Mouse (Mus musculus): Measurements from ENCODE around the gene Klc1. TPM values are rescaled to one million over a fixed set of nuclear protein-coding genes. Genes with fewer than 3 reads are reported as not detected.

The Klc1 gene
- total RNA-seq, 1 experiment from 2014 or later = 142 TPM

- ATAC-seq (replicated peaks; ENCODE audit: insufficient number of reproducible peaks, low FRiP score, low TSS enrichment, poor library complexity, severe bottlenecking) = no peak
Measured at GRCm38 (mm10) chr12:111798493-111798892, 39.8 kb downstream of the Klc1 start.

- no peak for ATAC-seq (replicated peaks; ENCODE audit: insufficient number of reproducible peaks, low FRiP score, low TSS enrichment, poor library complexity, severe bottlenecking)
Measured at GRCm38 (mm10) chr12:111800459-111801183, 42.0 kb downstream of the Klc1 start.

GRCm38 (mm10) chr12:111803538-111803937 is 44.9 kb downstream of the Klc1 start:
- ATAC-seq (replicated peaks; ENCODE audit: insufficient number of reproducible peaks, low FRiP score, low TSS enrichment, poor library complexity, severe bottlenecking) = no peak

DNA sequence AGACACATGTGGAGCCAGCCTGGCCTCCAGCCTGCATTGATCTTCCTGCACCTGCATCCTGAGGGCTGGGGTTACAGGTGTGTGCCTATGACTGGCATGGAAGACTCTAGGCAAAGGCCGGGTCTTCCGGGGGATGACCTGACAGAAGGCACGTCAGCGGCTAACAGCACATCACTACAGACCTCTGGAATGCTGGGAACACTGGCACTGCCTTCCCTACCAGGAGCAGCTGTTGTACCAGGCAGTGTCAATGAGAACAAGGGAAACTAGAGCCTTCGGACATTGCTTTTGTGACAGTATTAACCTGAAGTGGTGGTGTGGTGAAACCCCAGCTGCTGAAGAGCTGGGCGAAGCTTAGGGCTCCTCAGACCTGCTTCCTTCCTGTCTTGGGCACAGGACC is 50.1 kb downstream of the Klc1 start:
- ATAC-seq (replicated peaks; ENCODE audit: insufficient number of reproducible peaks, low FRiP score, low TSS enrichment, poor library complexity, severe bottlenecking) = no peak

DNA sequence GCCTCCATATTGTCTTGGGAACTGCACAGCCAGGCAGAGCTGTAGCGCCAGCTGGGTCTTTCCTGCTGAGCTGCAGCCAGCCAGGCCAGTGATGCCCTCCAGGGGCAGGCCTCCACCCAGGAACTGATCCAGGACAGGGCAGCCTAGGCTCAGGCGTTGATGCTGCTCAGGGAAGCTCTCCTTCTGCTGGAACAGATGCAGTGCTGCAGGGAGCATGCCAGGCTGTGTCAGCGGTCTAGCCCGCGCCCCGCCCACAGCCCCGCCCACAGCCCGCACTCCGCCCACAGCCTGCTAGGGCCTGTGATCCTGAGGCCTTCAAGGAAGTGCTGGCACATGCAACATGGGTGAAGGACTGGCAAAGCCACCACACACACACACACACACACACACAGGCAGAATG is 51.1 kb downstream of the Klc1 start:
- peak; percentile 24; the same call in 1 of the 2 replicates for ATAC-seq (replicated peaks; ENCODE audit: insufficient number of reproducible peaks, low FRiP score, low TSS enrichment, poor library complexity, severe bottlenecking)

- ATAC-seq (replicated peaks; ENCODE audit: insufficient number of reproducible peaks, low FRiP score, low TSS enrichment, poor library complexity, severe bottlenecking) = no peak
Measured at GRCm38 (mm10) chr12:111812075-111812474, 53.4 kb downstream of the Klc1 start.

DNA sequence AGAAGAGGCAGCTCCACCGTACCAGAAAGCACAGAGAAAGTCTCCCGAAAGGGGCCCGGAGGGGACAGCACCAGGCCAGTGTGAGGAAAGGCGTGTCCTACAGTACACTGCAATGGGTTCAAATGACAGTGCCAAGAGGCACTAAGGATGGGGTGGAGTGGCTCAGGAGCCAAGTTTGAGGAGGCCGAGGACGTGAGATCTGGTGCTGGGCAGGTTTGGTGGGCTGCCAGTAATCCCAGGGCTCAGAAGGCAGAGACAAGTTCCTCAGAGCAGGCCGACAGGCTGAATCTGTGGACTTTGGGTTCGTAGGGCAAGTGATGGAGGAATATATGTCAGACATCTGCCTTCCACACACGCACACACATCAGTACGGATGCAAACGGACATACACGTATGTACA is 54.0 kb downstream of the Klc1 start:
- ATAC-seq (replicated peaks; ENCODE audit: insufficient number of reproducible peaks, low FRiP score, low TSS enrichment, poor library complexity, severe bottlenecking) = no peak

DNA sequence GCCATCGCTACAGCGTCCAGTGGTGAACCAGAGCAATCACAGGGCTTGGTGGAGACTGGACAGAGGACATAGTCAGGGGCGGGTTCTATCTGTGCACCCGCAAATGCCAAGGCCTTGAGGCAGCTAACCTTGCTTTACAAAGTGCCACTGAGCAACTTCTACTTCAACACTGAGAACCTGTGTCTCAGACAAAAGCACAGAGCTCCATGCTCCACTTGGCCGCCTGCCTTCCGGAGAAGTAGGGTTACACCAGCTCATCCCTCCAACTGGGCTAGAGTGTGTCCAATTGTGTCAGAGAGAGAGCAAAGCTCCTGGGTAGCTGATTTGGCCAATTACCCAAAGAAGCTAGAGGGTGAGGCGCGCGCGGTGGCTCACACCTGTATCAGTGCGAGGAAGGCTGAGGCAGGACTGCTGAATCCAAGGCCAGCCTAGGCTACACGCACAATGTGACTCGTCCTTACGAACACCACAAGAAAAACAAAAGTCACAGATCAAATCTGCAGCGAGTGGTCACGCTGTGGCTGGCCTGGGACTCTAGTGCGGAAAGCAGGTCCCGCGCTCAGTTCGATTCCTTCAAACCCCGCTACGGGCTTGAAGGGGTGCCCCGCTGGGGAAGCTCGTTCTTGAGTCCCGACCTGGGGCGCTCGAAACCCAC is 54.6 kb downstream of the Klc1 start:
- ATAC-seq (replicated peaks; ENCODE audit: insufficient number of reproducible peaks, low FRiP score, low TSS enrichment, poor library complexity, severe bottlenecking) = no peak

DNA sequence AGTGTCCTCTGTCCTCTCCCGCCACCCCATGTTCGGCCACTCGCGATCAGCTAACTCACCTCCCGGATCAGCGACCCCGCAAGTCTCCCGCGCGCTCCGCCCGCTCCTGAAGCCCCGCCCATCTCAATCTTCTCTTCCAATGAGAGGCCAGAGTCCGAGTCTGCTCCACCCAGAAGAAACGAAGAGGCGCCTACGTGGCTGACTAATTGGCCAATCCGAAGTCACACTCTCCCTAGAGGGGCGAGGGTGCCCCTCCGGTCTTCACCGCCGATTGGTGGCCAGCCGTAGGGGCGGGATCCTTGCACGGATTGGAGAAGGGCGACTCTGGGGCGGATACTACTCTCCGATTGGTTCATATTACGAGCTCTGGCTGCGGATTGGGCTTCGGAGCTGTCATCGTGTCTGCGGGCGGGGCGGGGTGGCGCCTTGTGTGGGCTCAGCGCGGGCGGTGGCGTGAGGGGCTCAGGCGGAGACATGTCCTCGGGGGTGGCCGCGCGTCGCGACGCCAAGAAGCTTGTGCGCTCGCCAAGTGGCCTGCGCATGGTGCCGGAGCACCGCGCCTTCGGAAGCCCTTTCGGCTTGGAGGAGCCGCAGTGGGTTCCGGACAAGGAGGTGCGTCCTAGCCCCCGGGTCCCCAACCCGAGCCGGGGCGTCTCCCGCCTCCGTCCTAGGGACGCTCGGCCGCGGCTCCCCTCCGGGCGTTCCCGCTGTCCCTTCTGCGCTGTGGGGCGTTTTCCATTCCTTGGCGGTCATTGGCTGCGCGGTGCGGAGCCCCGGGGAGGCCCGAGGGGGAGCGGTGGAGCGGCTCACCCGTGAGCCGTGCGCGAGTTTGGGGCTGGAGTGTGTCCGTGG is 55.3 kb downstream of the Klc1 start, which contains the start of the genes Xrcc3 and Zfyve21:
Gene Xrcc3, minus strand, starts transcription at position 108 of the 852 bp plus-strand sequence.
Gene Zfyve21, plus strand, starts transcription at position 405 of the 852 bp plus-strand sequence.
- ATAC-seq (replicated peaks; ENCODE audit: insufficient number of reproducible peaks, low FRiP score, low TSS enrichment, poor library complexity, severe bottlenecking) = peak; percentile 97

DNA sequence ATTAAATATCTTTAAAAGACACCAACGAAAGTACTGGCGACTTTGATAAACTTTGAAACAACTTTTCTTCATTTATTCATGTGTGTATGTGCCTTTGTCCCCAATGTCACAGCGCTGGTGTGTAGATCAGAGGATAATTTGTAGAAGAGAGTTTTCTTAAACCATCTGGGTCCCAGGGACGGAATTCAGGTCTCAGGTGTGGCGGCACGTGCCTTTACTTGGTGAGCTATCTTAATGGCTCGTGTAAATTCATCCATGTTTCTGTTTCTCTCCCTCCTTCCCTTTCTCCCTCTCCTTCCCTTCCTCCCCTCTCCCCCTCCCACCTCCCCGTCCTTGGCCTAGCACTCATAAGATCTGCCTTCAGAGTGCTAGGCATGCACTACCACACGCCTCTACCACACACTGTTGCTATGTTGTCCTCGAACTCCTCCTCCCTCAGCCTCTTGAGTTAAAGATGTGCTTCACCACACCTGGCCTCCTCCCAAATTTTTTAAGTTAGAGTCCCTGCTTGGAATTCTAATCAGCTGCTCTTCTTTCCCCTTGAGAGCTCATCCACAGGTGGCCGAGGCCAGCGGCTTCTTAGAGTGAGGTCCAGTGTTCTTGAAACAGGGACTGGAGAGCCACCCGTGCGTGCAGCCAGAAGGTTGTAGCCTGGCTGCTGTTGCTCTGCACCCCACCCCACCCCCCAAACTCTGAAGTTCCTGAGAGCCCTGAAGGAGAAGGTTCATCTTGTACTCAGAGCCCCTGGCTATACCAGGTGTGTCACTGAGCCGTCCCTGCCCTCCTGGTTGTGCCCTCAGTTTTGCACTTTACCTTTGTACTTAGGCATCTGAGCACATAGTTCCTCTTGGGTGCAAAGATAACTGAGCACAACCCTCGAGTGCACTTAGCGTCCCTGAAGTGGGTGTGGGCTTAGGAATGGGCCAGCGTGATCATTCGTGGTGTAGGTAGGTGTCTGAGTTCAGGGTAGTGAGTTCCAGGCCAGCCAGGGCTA is 56.4 kb downstream of the Klc1 start:
- no peak for ATAC-seq (replicated peaks; ENCODE audit: insufficient number of reproducible peaks, low FRiP score, low TSS enrichment, poor library complexity, severe bottlenecking)

GRCm38 (mm10) chr12:111816528-111816927 is 57.9 kb downstream of the Klc1 start:
- ATAC-seq (replicated peaks; ENCODE audit: insufficient number of reproducible peaks, low FRiP score, low TSS enrichment, poor library complexity, severe bottlenecking) = no peak

DNA sequence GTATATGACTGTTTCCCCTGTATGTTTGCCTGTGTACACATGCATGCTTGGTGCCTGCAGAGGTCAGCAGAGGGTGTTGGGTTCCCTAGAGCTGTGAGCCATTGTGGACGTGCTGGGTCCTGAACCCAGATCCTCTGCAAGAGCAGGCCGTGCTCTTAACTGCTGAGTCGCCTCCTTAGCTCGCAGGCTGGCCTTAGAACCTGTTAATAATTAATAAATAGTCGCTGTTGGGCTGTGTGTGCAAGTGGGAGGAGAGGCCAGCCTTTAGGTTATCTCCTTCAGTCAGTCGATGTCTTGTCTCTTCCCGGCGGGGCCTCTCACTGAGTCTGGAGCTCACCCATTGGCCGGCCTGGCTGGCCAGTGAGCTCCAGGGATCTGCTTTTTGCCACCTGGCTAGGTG is 58.3 kb downstream of the Klc1 start:
- no peak for ATAC-seq (replicated peaks; ENCODE audit: insufficient number of reproducible peaks, low FRiP score, low TSS enrichment, poor library complexity, severe bottlenecking)

GRCm38 (mm10) chr12:111817991-111818390 is 59.3 kb downstream of the Klc1 start:
- no peak for ATAC-seq (replicated peaks; ENCODE audit: insufficient number of reproducible peaks, low FRiP score, low TSS enrichment, poor library complexity, severe bottlenecking)

GRCm38 (mm10) chr12:111819936-111820335 is 61.3 kb downstream of the Klc1 start:
- ATAC-seq (replicated peaks; ENCODE audit: insufficient number of reproducible peaks, low FRiP score, low TSS enrichment, poor library complexity, severe bottlenecking) = no peak

DNA sequence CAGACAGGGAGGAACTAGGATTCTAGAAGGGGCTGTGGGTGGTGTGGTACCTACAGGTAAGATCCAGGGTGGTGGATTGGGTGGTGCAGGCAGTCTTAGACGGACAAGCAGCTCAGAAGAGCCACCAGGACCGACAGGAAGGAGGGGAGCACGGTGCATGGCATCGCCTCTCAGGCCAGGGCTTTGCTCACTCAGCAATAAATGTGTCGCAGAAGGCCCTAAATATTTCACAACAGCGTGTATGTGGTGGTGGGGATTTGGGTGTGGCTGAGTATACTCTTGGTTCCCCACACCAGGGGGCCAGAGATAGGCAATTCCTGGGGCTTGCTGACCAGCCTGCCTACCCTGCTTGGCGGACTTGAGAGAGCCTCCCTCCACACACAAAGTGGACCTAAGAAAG is 62.1 kb downstream of the Klc1 start:
- no peak for ATAC-seq (replicated peaks; ENCODE audit: insufficient number of reproducible peaks, low FRiP score, low TSS enrichment, poor library complexity, severe bottlenecking)

- no peak for ATAC-seq (replicated peaks; ENCODE audit: insufficient number of reproducible peaks, low FRiP score, low TSS enrichment, poor library complexity, severe bottlenecking)
Measured at GRCm38 (mm10) chr12:111821931-111822330, 63.3 kb downstream of the Klc1 start.

DNA sequence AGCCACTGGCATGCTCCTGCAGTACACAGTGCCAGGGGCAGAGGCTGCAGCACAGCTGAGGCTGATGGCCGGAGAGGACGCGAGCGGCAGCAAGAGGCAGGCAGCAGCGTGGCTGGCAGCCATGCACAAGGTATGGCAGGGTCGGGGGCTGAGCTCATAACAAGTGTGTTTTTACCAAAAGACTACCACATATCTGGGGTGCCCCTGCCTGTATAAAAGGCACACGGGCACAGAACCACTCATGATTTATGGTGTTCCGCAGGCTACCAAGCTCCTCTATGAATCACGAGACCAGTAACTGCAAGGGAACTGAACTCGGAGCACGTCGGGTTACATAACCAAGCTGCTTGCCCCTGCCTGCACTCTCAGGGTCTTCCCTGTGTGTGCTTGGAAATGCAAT is 68.9 kb downstream of the Klc1 start:
- no peak for ATAC-seq (replicated peaks; ENCODE audit: insufficient number of reproducible peaks, low FRiP score, low TSS enrichment, poor library complexity, severe bottlenecking)

GRCm38 (mm10) chr12:111829447-111829846 is 70.8 kb downstream of the Klc1 start:
- no peak for ATAC-seq (replicated peaks; ENCODE audit: insufficient number of reproducible peaks, low FRiP score, low TSS enrichment, poor library complexity, severe bottlenecking)

Measured in monocyte, adult 5-6 weeks (primary cell).